Mouse (Mus musculus) liver, postnatal 0 days (tissue): ENCODE data around the gene Tfap2c.

Experiments used
- CTCF ChIP-seq: sonication (generic); IDR thresholded peaks from 2 replicates; pipeline ENCODE4 v1.5.1; 2016; ENCODE audit warnings: antibody characterized with exemption, low read depth
- EP300 ChIP-seq: IDR thresholded peaks from 2 replicates; pipeline ENCODE4 v1.6.1; 2016; ENCODE audit warnings: antibody characterized with exemption, low read depth, mild to moderate bottlenecking

GRCm38 (mm10) chr2:172522528-172522927, 26.9 kb upstream of the Tfap2c start:
- TF ChIP-seq CTCF, result no peak
- TF ChIP-seq EP300, result no peak
